Mouse (Mus musculus) lung, embryonic 16.5 days (tissue): ENCODE results near the gene Clec3b. TPM values are rescaled to one million over a fixed set of nuclear protein-coding genes. Genes with fewer than 3 reads are reported as not detected.

ENCODE experiments used
- ATAC-seq: fragments of 200-750 bp; cut with Nextera tagmentation; 2 replicates; pipeline ENCODE4 v1.8.0; 2017; ENCODE audit warnings: low read depth, mild to moderate bottlenecking, moderate library complexity
- H3K27ac ChIP-seq: fragments of 300-500 bp; sonication (generic); 2 replicates; pipeline ENCODE4 v1.5.1; 2014; ENCODE audit warnings: mild to moderate bottlenecking, control low read depth, low read length
- H3K27me3 ChIP-seq: fragments of 300-500 bp; sonication (generic); 2 replicates; pipeline ENCODE4 v1.6.1; 2014; ENCODE audit warnings: low read depth, low read length, mixed read lengths; ENCODE audit not compliant: control insufficient read depth, insufficient read depth
- H3K36me3 ChIP-seq: fragments of 300-500 bp; sonication (generic); 2 replicates; pipeline ENCODE4 v1.6.1; 2014; ENCODE audit warnings: low read length; ENCODE audit not compliant: control insufficient read depth, insufficient read depth
- H3K4me1 ChIP-seq: fragments of 300-500 bp; sonication (generic); replicated peaks from 2 replicates; pipeline ENCODE4 v1.6.1; 2014; ENCODE audit warnings: low read length, mixed read lengths; ENCODE audit not compliant: control insufficient read depth, insufficient read depth
- H3K4me2 ChIP-seq: fragments of 300-500 bp; sonication (generic); 2 replicates; pipeline ENCODE4 v1.6.1; 2014; ENCODE audit warnings: low read depth, low read length, control low read depth
- H3K4me3 ChIP-seq: fragments of 300-500 bp; sonication (generic); 2 replicates; pipeline ENCODE4 v1.5.1; 2014; ENCODE audit warnings: mild to moderate bottlenecking, low read length, control low read depth
- H3K9ac ChIP-seq: fragments of 300-500 bp; sonication (generic); 2 replicates; pipeline ENCODE4 v1.6.1; 2014; ENCODE audit warnings: low read length, control low read depth
- H3K9me3 ChIP-seq: fragments of 300-500 bp; sonication (generic); 2 replicates; pipeline ENCODE4 v1.6.1; 2016; ENCODE audit warnings: low read length; ENCODE audit not compliant: control insufficient read depth
- WGBS: fragments of 180-500 bp; shearing (Covaris S2); extraction: QIAGEN DNeasy Blood & Tissue Kit; methylation state at CpG from one replicate; pipeline ENCODE4 v1.1.7; 2014; 5-methylcytosine and 5-hydroxymethylcytosine counted together
- polyA plus RNA-seq: library from polyadenylated mRNA; unstranded; fragments of >200 nt; fragmentation: Nextera tagmentation; extraction: Ambion mirVana; gene quantifications from 2 replicates; pipeline ENCODE4 v1.2.1, GENCODE M21; 2015

The Clec3b gene
- 3.1 and 5.4 TPM in 2 replicates for polyA plus RNA-seq

- ATAC-seq: peak; percentile 72
- Histone ChIP-seq H3K4me1 (peaks cover 22% of the 10 kb centered on the region), H3K27me3 (no peaks in the 10 kb centered on the region), H3K4me2 (peak within 1 kb of the TSS; percentile 18; the same call in 1 of the 2 replicates), H3K9me3 (no peaks in the 10 kb centered on the region; the same call in 1 of the 2 replicates), H3K9ac (no peak within 1 kb of the TSS), H3K36me3 (no peaks in the 10 kb centered on the region), H3K27ac (peak within 1 kb of the TSS; percentile 75), H3K4me3 (no peak within 1 kb of the TSS)
- 65% methylated on average over 5 of the region's 5 CpGs for WGBS
Observed at GRCm38 (mm10) chr9:123150241-123151020, at the start of gene Clec3b. Gene Clec3b, plus strand, starts transcription at chr9:123150946.

- H3K9me3 ChIP-seq: no peaks in the 10 kb centered on the region
- H3K36me3 ChIP-seq: peaks cover 18% of the 10 kb centered on the region
- H3K27me3 ChIP-seq: no peaks in the 10 kb centered on the region
- H3K4me2 ChIP-seq: no peak overlapping the region
- no peak for ATAC-seq
- H3K9ac ChIP-seq: no peak overlapping the region
- H3K27ac ChIP-seq: no peak overlapping the region
- no peak overlapping the region for H3K4me3 ChIP-seq
- H3K4me1 ChIP-seq: no peaks in the 10 kb centered on the region
Observed at GRCm38 (mm10) chr9:123103425-123103824, 47.3 kb upstream of the Clec3b start.

GRCm38 (mm10) chr9:123104362-123104761, 46.4 kb upstream of the Clec3b start:
- peak; percentile 61 for ATAC-seq

GRCm38 (mm10) chr9:123107186-123107585, 43.6 kb upstream of the Clec3b start:
- Histone ChIP-seq H3K4me3 (no peak overlapping the region), H3K27ac (no peak overlapping the region), H3K27me3 (no peaks in the 10 kb centered on the region), H3K36me3 (peaks cover 4% of the 10 kb centered on the region; the same call in 1 of the 2 replicates), H3K9ac (no peak overlapping the region), H3K4me1 (peaks cover 15% of the 10 kb centered on the region), H3K4me2 (no peak overlapping the region), H3K9me3 (no peaks in the 10 kb centered on the region)
- WGBS: 84% methylated on average over 4 of the region's 4 CpGs
- ATAC-seq: no peak

More at GRCm38 (mm10) chr9:123104362-123104761, 46.4 kb upstream of the Clec3b start:
- H3K4me2 ChIP-seq: no peak overlapping the region
- no peak overlapping the region for H3K27ac ChIP-seq
- peaks cover 6% of the 10 kb centered on the region; the same call in 1 of the 2 replicates for H3K4me1 ChIP-seq
- no peaks in the 10 kb centered on the region for H3K9me3 ChIP-seq
- no peak overlapping the region for H3K9ac ChIP-seq
- H3K36me3 ChIP-seq: peaks cover 14% of the 10 kb centered on the region
- H3K4me3 ChIP-seq: no peak overlapping the region
- H3K27me3 ChIP-seq: no peaks in the 10 kb centered on the region

GRCm38 (mm10) chr9:123109188-123109587, 41.6 kb upstream of the Clec3b start:
- no peaks in the 10 kb centered on the region for H3K9me3 ChIP-seq
- no peak overlapping the region for H3K4me3 ChIP-seq
- no peak overlapping the region for H3K9ac ChIP-seq
- no peak overlapping the region for H3K4me2 ChIP-seq
- 57% methylated on average over 7 of the region's 7 CpGs for WGBS
- H3K27ac ChIP-seq: peak overlapping the region; percentile 38; the same call in 1 of the 2 replicates
- ATAC-seq: no peak
- H3K4me1 ChIP-seq: peaks cover 21% of the 10 kb centered on the region
- peaks cover 4% of the 10 kb centered on the region; the same call in 1 of the 2 replicates for H3K36me3 ChIP-seq
- no peaks in the 10 kb centered on the region for H3K27me3 ChIP-seq

GRCm38 (mm10) chr9:123111751-123112221, 39.0 kb upstream of the Clec3b start:
- H3K9me3 ChIP-seq: no peaks in the 10 kb centered on the region
- H3K9ac ChIP-seq: peak overlapping the region; percentile 98
- ATAC-seq: no peak
- peak overlapping the region; percentile 98 for H3K4me3 ChIP-seq
- peak overlapping the region; percentile 94 for H3K4me2 ChIP-seq
- H3K27me3 ChIP-seq: no peaks in the 10 kb centered on the region
- 0 out of 2 replicates have a peak overlapping the region, but pooled peaks have one; percentile 18 for H3K27ac ChIP-seq
- 43% methylated on average over 8 of the region's 8 CpGs for WGBS
- peaks cover 21% of the 10 kb centered on the region for H3K4me1 ChIP-seq
- H3K36me3 ChIP-seq: no peaks in the 10 kb centered on the region

GRCm38 (mm10) chr9:123112805-123113521, 37.8 kb upstream of the Clec3b start, which contains the start of the genes Zdhhc3 and Exosc7:
Gene Zdhhc3, minus strand, starts transcription at chr9:123113205.
Gene Exosc7, plus strand, starts transcription at chr9:123113215.
- Histone ChIP-seq H3K9me3 (no peaks in the 10 kb centered on the region), H3K9ac (peak within 1 kb of the TSS; percentile 98), H3K4me1 (peaks cover 21% of the 10 kb centered on the region), H3K27ac (peak within 1 kb of the TSS; percentile 97), H3K27me3 (no peaks in the 10 kb centered on the region), H3K4me2 (peak within 1 kb of the TSS; percentile 94), H3K36me3 (no peaks in the 10 kb centered on the region), H3K4me3 (peak within 1 kb of the TSS; percentile 98)
- peak; percentile 94 for ATAC-seq
- under 1% methylated on average over 77 of the region's 79 CpGs for WGBS

GRCm38 (mm10) chr9:123113931-123114330, 36.8 kb upstream of the Clec3b start:
- H3K4me2 ChIP-seq: peak overlapping the region; percentile 94
- H3K9me3 ChIP-seq: no peaks in the 10 kb centered on the region
- H3K27me3 ChIP-seq: no peaks in the 10 kb centered on the region
- H3K9ac ChIP-seq: peak overlapping the region; percentile 98
- H3K36me3 ChIP-seq: peaks cover 3% of the 10 kb centered on the region
- peak overlapping the region; percentile 97; the same call in 1 of the 2 replicates for H3K27ac ChIP-seq
- 47% methylated on average over 6 of the region's 6 CpGs for WGBS
- H3K4me1 ChIP-seq: peaks cover 20% of the 10 kb centered on the region
- peak overlapping the region; percentile 98 for H3K4me3 ChIP-seq
- ATAC-seq: no peak

- no peaks in the 10 kb centered on the region for H3K27me3 ChIP-seq
- no peak for ATAC-seq
- 96% methylated on average over 1 of the region's 1 CpGs for WGBS
- no peak overlapping the region for H3K4me3 ChIP-seq
- H3K4me1 ChIP-seq: peaks cover 15% of the 10 kb centered on the region
- no peak overlapping the region for H3K4me2 ChIP-seq
- no peak overlapping the region for H3K27ac ChIP-seq
- peaks cover 18% of the 10 kb centered on the region for H3K36me3 ChIP-seq
- no peaks in the 10 kb centered on the region for H3K9me3 ChIP-seq
- no peak overlapping the region for H3K9ac ChIP-seq
Observed at GRCm38 (mm10) chr9:123115566-123115965, 35.2 kb upstream of the Clec3b start.
